Mouse (Mus musculus) kidney, embryonic 15.5 days (tissue): ENCODE data around the gene Coro2b. TPM values are rescaled to one million over a fixed set of nuclear protein-coding genes. Genes with fewer than 3 reads are reported as not detected.

ENCODE experiments used
- ATAC-seq: fragments of 200-750 bp; cut with Nextera tagmentation; replicated peaks from 2 replicates; pipeline ENCODE4 v1.8.0; 2017; ENCODE audit warnings: moderate TSS enrichment; ENCODE audit not compliant: low FRiP score
- H3K27ac ChIP-seq: fragments of 300-500 bp; sonication (generic); 2 replicates; pipeline ENCODE4 v1.5.1; 2015; ENCODE audit warnings: mild to moderate bottlenecking, inconsistent platforms
- H3K27me3 ChIP-seq: fragments of 300-500 bp; sonication (generic); 2 replicates; pipeline ENCODE4 v1.6.1; 2015; ENCODE audit warnings: inconsistent platforms
- H3K36me3 ChIP-seq: fragments of 300-500 bp; sonication (generic); 2 replicates; pipeline ENCODE4 v1.6.1; 2015; ENCODE audit warnings: inconsistent platforms
- H3K4me1 ChIP-seq: fragments of 300-500 bp; sonication (generic); 2 replicates; pipeline ENCODE4 v1.6.1; 2015; ENCODE audit warnings: inconsistent platforms
- H3K4me2 ChIP-seq: fragments of 300-500 bp; sonication (generic); 2 replicates; pipeline ENCODE4 v1.6.1; 2015; ENCODE audit warnings: moderate library complexity, mild to moderate bottlenecking, inconsistent platforms
- H3K4me3 ChIP-seq: fragments of 300-500 bp; sonication (generic); replicated peaks from 2 replicates; pipeline ENCODE4 v1.5.1; 2015; ENCODE audit warnings: mild to moderate bottlenecking, inconsistent platforms
- H3K9ac ChIP-seq: fragments of 300-500 bp; sonication (generic); 2 replicates; pipeline ENCODE4 v1.6.1; 2015; ENCODE audit warnings: mild to moderate bottlenecking, inconsistent platforms
- H3K9me3 ChIP-seq: fragments of 300-500 bp; sonication (generic); replicated peaks from 2 replicates; pipeline ENCODE4 v1.6.1; 2016; ENCODE audit warnings: inconsistent platforms
- whole genome bisulfite sequencing: fragments of 180-500 bp; shearing (Covaris S2); methylation state at CpG from one replicate; pipeline ENCODE4 v1.1.7; 2015; ENCODE audit warnings: mixed read lengths; 5-methylcytosine and 5-hydroxymethylcytosine counted together
- polyA plus RNA-seq: library from polyadenylated mRNA; unstranded; fragments of >200 nt; fragmentation: Nextera tagmentation; extraction: Ambion mirVana; gene quantifications from 2 replicates; pipeline ENCODE4 v1.2.1, GENCODE M21; 2015

The Coro2b gene
- polyA plus RNA-seq, 1 experiment from 2014 or later: 19.1 TPM

GRCm38 (mm10) chr9:62426531-62426930 lies 110.3 kb downstream of the Coro2b start:
- no peaks in the 10 kb centered on the region for H3K9me3 ChIP-seq
- no peaks in the 10 kb centered on the region for H3K27me3 ChIP-seq
- H3K4me3 ChIP-seq: no peak overlapping the region
- 0 out of 2 replicates have a peak overlapping the region, but pooled peaks have one; percentile 66 for H3K27ac ChIP-seq
- peaks cover 16% of the 10 kb centered on the region for H3K4me1 ChIP-seq
- WGBS: 93% methylated on average over 6 of the region's 6 CpGs
- ATAC-seq: no peak
- H3K9ac ChIP-seq: no peak overlapping the region
- H3K4me2 ChIP-seq: no peak overlapping the region
- peaks cover 38% of the 10 kb centered on the region for H3K36me3 ChIP-seq

- H3K27ac ChIP-seq: peak overlapping the region; percentile 66
- peaks cover 34% of the 10 kb centered on the region for H3K36me3 ChIP-seq
- no peak overlapping the region for H3K4me2 ChIP-seq
- H3K4me3 ChIP-seq: no peak overlapping the region
- no peak overlapping the region for H3K9ac ChIP-seq
- no peaks in the 10 kb centered on the region for H3K27me3 ChIP-seq
- ATAC-seq: no peak
- H3K9me3 ChIP-seq: no peaks in the 10 kb centered on the region
- peaks cover 21% of the 10 kb centered on the region for H3K4me1 ChIP-seq
- 66% methylated on average over 18 of the region's 19 CpGs for WGBS
Observed at GRCm38 (mm10) chr9:62426021-62426420, 110.8 kb downstream of the Coro2b start.

- Histone ChIP-seq H3K9me3 (no peaks in the 10 kb centered on the region), H3K9ac (no peak overlapping the region), H3K36me3 (peaks cover 26% of the 10 kb centered on the region), H3K4me1 (peaks cover 28% of the 10 kb centered on the region), H3K4me3 (no peak overlapping the region), H3K27ac (peak overlapping the region; percentile 66), H3K27me3 (no peaks in the 10 kb centered on the region), H3K4me2 (no peak overlapping the region)
- WGBS: 44% methylated on average over 5 of the region's 5 CpGs
- ATAC-seq: no peak
Observed at GRCm38 (mm10) chr9:62425265-62425664, 111.6 kb downstream of the Coro2b start.

- peaks cover 28% of the 10 kb centered on the region for H3K4me1 ChIP-seq
- no peaks in the 10 kb centered on the region for H3K27me3 ChIP-seq
- ATAC-seq: no peak
- peaks cover under 1% of the 10 kb centered on the region; the same call in 1 of the 2 replicates for H3K9me3 ChIP-seq
- peaks cover 21% of the 10 kb centered on the region for H3K36me3 ChIP-seq
- no peak overlapping the region for H3K27ac ChIP-seq
- no peak overlapping the region for H3K9ac ChIP-seq
- no peak overlapping the region for H3K4me3 ChIP-seq
- WGBS: 93% methylated on average over 10 of the region's 10 CpGs
- no peak overlapping the region for H3K4me2 ChIP-seq
Observed at GRCm38 (mm10) chr9:62423871-62424270, 113.0 kb downstream of the Coro2b start.

- Histone ChIP-seq H3K4me1 (peaks cover 28% of the 10 kb centered on the region), H3K4me2 (no peak overlapping the region), H3K9me3 (peaks cover 4% of the 10 kb centered on the region; the same call in 1 of the 2 replicates), H3K9ac (no peak overlapping the region), H3K27ac (no peak overlapping the region), H3K36me3 (peaks cover 17% of the 10 kb centered on the region), H3K27me3 (no peaks in the 10 kb centered on the region), H3K4me3 (no peak overlapping the region)
- WGBS: 73% methylated on average over 10 of the region's 10 CpGs
- no peak for ATAC-seq
Observed at GRCm38 (mm10) chr9:62422926-62423325, 113.9 kb downstream of the Coro2b start.

GRCm38 (mm10) chr9:62421911-62422310 lies 114.9 kb downstream of the Coro2b start:
- H3K36me3 ChIP-seq: peaks cover 9% of the 10 kb centered on the region; the same call in 1 of the 2 replicates
- H3K27ac ChIP-seq: no peak overlapping the region
- H3K4me1 ChIP-seq: peaks cover 28% of the 10 kb centered on the region
- no peak overlapping the region for H3K9ac ChIP-seq
- no peak overlapping the region for H3K4me2 ChIP-seq
- peaks cover 4% of the 10 kb centered on the region; the same call in 1 of the 2 replicates for H3K9me3 ChIP-seq
- no peaks in the 10 kb centered on the region for H3K27me3 ChIP-seq
- WGBS: 95% methylated on average over 6 of the region's 6 CpGs
- no peak overlapping the region for H3K4me3 ChIP-seq
- ATAC-seq: no peak

GRCm38 (mm10) chr9:62421027-62421426 lies 115.8 kb downstream of the Coro2b start:
- peak overlapping the region; percentile 24 for H3K4me3 ChIP-seq
- WGBS: 2% methylated on average over 13 of the region's 13 CpGs
- peak overlapping the region; percentile 57 for H3K4me2 ChIP-seq
- no peaks in the 10 kb centered on the region for H3K27me3 ChIP-seq
- ATAC-seq: peak; percentile 79
- peaks cover 31% of the 10 kb centered on the region for H3K4me1 ChIP-seq
- H3K36me3 ChIP-seq: peaks cover 7% of the 10 kb centered on the region; the same call in 1 of the 2 replicates
- 0 out of 2 replicates have a peak overlapping the region, but pooled peaks have one; percentile 5 for H3K9ac ChIP-seq
- H3K27ac ChIP-seq: peak overlapping the region; percentile 20
- peaks cover 4% of the 10 kb centered on the region; the same call in 1 of the 2 replicates for H3K9me3 ChIP-seq

GRCm38 (mm10) chr9:62420261-62420917 lies 116.5 kb downstream of the Coro2b start:
- Histone ChIP-seq H3K9me3 (peaks cover 4% of the 10 kb centered on the region; the same call in 1 of the 2 replicates), H3K9ac (0 out of 2 replicates have a peak overlapping the region, but pooled peaks have one; percentile 5), H3K4me1 (peaks cover 31% of the 10 kb centered on the region), H3K4me3 (0 out of 2 replicates have a peak overlapping the region, but pooled peaks have one; percentile 24), H3K36me3 (peaks cover 7% of the 10 kb centered on the region; the same call in 1 of the 2 replicates), H3K4me2 (peak overlapping the region; percentile 57), H3K27ac (peak overlapping the region; percentile 20), H3K27me3 (no peaks in the 10 kb centered on the region)
- 50% methylated on average over 10 of the region's 10 CpGs for WGBS
- ATAC-seq: no peak

GRCm38 (mm10) chr9:62418742-62419141 lies 118.1 kb downstream of the Coro2b start:
- WGBS: 66% methylated on average over 5 of the region's 5 CpGs
- Histone ChIP-seq H3K27me3 (no peaks in the 10 kb centered on the region), H3K9ac (no peak overlapping the region), H3K27ac (no peak overlapping the region), H3K9me3 (peaks cover 4% of the 10 kb centered on the region; the same call in 1 of the 2 replicates), H3K36me3 (peaks cover 7% of the 10 kb centered on the region; the same call in 1 of the 2 replicates), H3K4me2 (no peak overlapping the region), H3K4me1 (peaks cover 37% of the 10 kb centered on the region), H3K4me3 (no peak overlapping the region)
- ATAC-seq: no peak

- Histone ChIP-seq H3K9ac (no peak overlapping the region), H3K4me3 (no peak overlapping the region), H3K27me3 (no peaks in the 10 kb centered on the region), H3K4me2 (no peak overlapping the region), H3K9me3 (no peaks in the 10 kb centered on the region), H3K27ac (no peak overlapping the region), H3K4me1 (no peaks in the 10 kb centered on the region), H3K36me3 (no peaks in the 10 kb centered on the region)
- WGBS: 76% methylated on average over 5 of the region's 5 CpGs
- ATAC-seq: no peak
Observed at GRCm38 (mm10) chr9:62407357-62408146, 129.3 kb downstream of the Coro2b start.

- Histone ChIP-seq H3K9ac (no peak overlapping the region), H3K4me3 (no peak overlapping the region), H3K36me3 (no peaks in the 10 kb centered on the region), H3K4me1 (peaks cover under 1% of the 10 kb centered on the region; the same call in 1 of the 2 replicates), H3K9me3 (no peaks in the 10 kb centered on the region), H3K4me2 (no peak overlapping the region), H3K27ac (no peak overlapping the region), H3K27me3 (no peaks in the 10 kb centered on the region)
- ATAC-seq: no peak
- WGBS: 82% methylated on average over 7 of the region's 7 CpGs
Observed at GRCm38 (mm10) chr9:62406423-62407013, 130.3 kb downstream of the Coro2b start.
